Mouse (Mus musculus) mouse embryonic stem cell (cell line): ENCODE measurements around the gene Olfr1280.
"Not testable (repeated sequence)": the region's sequence is repeated elsewhere in the genome, so short reads cannot be mapped to it uniquely, and the experiment has no call there.

Experiments
- in situ Hi-C, 2 experiments: fragments of 300-500 bp; cut with MboI; formaldehyde crosslinking; loops; 1 replicate in 1 of 2; 3 replicates in 1 of 2; pipeline ENCODE4 v1.14.3; 2019 to 2020; ENCODE audit warnings: low sequenced_read_pairs in 2 of 2, low pct_unique_long_range_greater_than_20kb in 1 of 2, mixed read lengths in 1 of 2; ENCODE audit not compliant: unreplicated experiment in 1 of 2

Olfr1280 gene

GRCm38 (mm10) chr2:111313717-111314116 is at the start of gene Olfr1280:
Gene Olfr1280, plus strand, starts transcription at chr2:111314017.
- in situ Hi-C loops, result no loop called here

- in situ Hi-C loops, result no loop called here
Measured at GRCm38 (mm10) chr2:111274006-111274405, 39.8 kb upstream of the Olfr1280 start, which contains the start of gene Olfr1277. Gene Olfr1277, minus strand, starts transcription at chr2:111274106.

- in situ Hi-C loops, result no loop called here
Measured at GRCm38 (mm10) chr2:111289836-111290235, 24.0 kb upstream of the Olfr1280 start, which contains the start of gene Olfr1278. Gene Olfr1278, plus strand, starts transcription at chr2:111290136.

GRCm38 (mm10) chr2:111298541-111298940 is 15.3 kb upstream of the Olfr1280 start:
- in situ Hi-C loops, result no loop called here

- in situ Hi-C loops, result no loop called here
Measured at GRCm38 (mm10) chr2:111300374-111300773, 13.4 kb upstream of the Olfr1280 start, which contains the start of gene Olfr1279. Gene Olfr1279, plus strand, starts transcription at chr2:111300635.

- in situ Hi-C loops, result no loop called here
Measured at GRCm38 (mm10) chr2:111326220-111326619, 12.4 kb downstream of the Olfr1280 start, which contains the start of gene Olfr1281. Gene Olfr1281, plus strand, starts transcription at chr2:111326520.

GRCm38 (mm10) chr2:111333721-111334120 is 19.9 kb downstream of the Olfr1280 start:
- in situ Hi-C loops, result not testable (repeated sequence)

- in situ Hi-C loops, result no loop called here
Measured at GRCm38 (mm10) chr2:111335976-111336375, 22.2 kb downstream of the Olfr1280 start, which contains the start of gene Olfr1282. Gene Olfr1282, minus strand, starts transcription at chr2:111336076.

GRCm38 (mm10) chr2:111366490-111366889 is 52.7 kb downstream of the Olfr1280 start, which contains the start of gene Olfr1283:
Gene Olfr1283, plus strand, starts transcription at chr2:111366790.
- in situ Hi-C loops, result no loop called here

GRCm38 (mm10) chr2:111375222-111375621 is 61.4 kb downstream of the Olfr1280 start, which contains the start of gene Olfr1284:
Gene Olfr1284, plus strand, starts transcription at chr2:111375522.
- in situ Hi-C loops, result no loop called here
